Mouse (Mus musculus) 3T3-L1 (cell line): ENCODE measurements around the gene Zmiz1.

Experiments
- DNase-seq: peaks from one replicate; pipeline ENCODE4 v3.0.0-alpha.2; 2015; ENCODE audit warnings: low read depth, low spot score

Gene Zmiz1

GRCm38 (mm10) chr14:25489336-25490078 lies 30.5 kb downstream of the Zmiz1 start:
- no peak for DNase-seq

DNA sequence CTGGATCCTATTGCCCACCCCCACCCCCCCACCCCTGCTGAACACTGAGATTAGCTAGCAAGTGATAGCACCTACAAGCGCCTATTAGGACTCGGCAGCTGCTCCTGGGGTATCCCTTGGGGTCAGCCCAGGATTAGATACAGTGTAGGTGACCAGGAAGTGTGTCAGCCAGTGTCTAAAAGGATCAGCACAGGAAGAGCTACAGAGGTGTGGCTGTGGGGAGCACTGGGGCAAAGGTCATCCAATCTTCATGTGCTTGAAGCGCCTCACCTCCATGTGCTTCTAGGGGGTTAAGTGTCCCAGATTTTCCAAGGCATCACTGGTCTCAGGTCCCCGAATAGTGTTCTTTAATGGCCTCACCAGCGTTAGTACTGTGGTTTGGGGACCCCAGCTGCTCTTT lies 33.0 kb downstream of the Zmiz1 start:
- no peak for DNase-seq

- no peak for DNase-seq
These were observed 33.7 kb downstream of the Zmiz1 start for GRCm38 (mm10) chr14:25492567-25493279.

- DNase-seq = no peak
These were observed 34.6 kb downstream of the Zmiz1 start for GRCm38 (mm10) chr14:25493301-25494241.

DNA sequence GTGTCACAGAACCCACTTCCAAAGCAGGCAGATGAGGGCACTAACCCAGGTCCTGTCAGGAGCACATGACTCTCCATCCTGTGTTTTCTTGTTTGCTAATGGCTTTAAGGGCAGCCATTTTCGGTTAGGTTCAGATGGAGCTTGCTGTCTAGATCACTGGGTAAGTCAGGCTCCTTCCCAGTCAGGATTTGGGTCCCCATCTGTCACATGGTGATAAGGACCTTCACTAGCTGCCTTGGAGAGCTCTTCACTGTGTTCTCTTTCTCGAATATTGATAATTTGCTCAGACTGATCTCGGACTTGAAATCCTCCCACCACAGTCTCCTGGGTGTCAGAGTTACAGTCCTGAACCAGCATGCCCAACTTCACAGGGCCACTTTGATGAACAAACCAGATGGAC lies 35.8 kb downstream of the Zmiz1 start:
- no peak for DNase-seq

DNA sequence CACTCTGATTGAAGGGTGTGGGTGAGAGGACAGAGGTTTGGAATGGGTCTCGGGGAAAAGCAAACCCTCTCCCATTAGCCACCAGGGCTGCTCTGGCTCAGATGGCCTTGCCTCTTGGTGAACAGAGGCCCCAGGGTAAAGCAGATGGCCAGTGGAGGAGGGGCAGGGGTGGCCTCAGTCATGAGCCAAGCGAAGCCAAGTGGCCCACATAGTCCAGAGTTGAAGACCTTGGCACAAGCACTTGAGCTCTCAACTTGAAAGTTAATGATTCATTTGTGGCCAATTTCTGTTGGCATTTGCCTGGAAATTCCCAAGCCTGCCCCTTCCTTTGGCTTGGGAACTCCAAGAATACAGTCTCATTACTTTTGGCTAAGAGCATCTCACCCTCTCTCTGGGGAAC lies 37.1 kb downstream of the Zmiz1 start:
- peak; percentile 68 for DNase-seq

DNA sequence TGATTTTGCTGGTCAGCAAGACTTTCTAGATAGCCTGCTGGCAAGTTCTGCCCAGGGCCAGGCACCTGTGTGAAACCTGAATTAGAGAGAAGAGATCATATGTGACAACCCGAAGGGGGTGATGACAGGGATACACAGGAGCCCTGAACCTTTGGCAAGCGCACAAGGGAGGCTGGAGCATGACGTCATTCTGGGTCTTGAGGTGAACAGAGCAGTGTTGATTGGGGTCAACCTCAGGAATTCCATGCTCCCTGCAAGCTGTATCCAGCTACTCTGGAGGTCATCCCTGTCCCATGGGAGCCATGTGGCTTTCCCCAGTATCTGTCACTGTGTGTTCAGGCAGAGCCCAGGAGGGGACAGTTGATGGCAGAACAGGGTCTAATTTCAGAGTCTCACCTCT lies 38.0 kb downstream of the Zmiz1 start:
- peak; percentile 55 for DNase-seq

GRCm38 (mm10) chr14:25497596-25497995 lies 38.6 kb downstream of the Zmiz1 start:
- DNase-seq = no peak

GRCm38 (mm10) chr14:25498367-25498766 lies 39.4 kb downstream of the Zmiz1 start:
- no peak for DNase-seq

DNA sequence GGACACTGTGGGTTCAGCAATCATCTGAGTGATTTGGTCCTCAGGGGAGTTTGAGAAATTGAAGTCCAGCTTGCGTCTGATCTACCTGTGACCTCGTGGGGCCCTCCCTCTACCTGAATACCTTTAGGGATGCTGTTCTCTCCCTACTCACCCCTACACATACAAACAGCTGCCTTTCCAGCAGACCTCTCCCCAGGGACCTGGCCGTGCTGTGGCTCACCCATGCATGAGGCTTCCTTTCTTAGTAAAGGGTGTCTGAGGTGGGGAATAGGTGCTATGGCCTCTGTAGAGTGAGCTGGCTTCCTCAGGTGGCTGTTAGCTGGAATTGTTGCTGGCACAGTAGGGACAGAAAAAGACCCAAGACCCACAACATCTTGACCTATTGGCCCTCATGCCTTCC lies 40.5 kb downstream of the Zmiz1 start:
- DNase-seq = no peak

- no peak for DNase-seq
These were observed 41.6 kb downstream of the Zmiz1 start for GRCm38 (mm10) chr14:25500511-25501120.

GRCm38 (mm10) chr14:25501481-25501880 lies 42.5 kb downstream of the Zmiz1 start:
- DNase-seq = no peak

DNA sequence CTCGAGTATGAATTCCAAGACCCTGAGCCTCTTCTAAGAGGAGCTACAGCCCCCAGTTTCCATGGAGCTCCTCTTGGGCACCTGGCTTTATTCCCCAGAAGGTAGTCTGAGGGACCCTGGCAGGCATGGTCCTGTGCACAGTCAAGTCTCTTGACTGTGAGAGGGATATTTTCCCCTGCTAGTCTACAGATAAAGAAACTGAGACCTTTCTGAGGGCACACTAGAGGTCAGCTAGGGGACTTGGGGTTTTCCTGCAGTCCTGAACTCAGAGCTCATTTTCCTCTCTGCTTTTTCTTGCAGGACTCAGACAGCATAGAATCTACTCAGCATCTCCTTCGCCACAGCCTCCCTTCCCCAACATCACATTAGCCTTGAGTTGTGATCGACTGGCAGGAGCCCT lies 43.4 kb downstream of the Zmiz1 start:
- no peak for DNase-seq

- no peak for DNase-seq
These were observed 45.3 kb downstream of the Zmiz1 start for GRCm38 (mm10) chr14:25504241-25504640.

- peak; percentile 73 for DNase-seq
These were observed 46.3 kb downstream of the Zmiz1 start for GRCm38 (mm10) chr14:25505201-25505671.

DNA sequence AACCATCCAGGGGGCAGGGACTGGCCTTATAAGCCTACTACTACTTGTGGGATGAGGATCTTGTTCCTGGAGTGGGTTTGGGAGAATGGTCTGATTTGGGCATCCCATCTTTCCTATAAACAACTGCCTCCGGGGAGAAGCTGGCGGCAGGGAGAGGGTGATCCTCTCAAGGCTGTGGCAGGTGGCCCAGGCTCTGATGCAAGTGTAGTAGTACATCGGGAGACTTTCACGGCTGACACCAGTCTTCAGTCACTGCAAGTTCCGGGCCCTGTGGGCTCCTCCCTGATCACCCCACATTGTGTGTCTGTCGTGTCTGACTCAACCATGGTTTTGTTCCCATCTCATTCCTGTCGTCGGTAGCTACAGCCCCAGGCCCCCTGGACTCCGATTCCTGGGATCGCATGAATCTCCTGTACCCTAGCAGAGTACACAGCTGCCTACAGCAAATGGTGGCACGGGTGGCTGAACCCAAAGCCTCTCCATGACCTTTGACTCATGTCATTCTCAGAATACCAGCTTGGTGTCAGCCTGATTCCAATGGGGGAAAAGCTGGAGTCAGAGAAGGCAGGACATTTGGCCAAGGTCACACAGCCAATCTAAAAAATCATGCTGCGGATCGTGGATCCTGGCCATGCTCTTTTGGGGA lies 49.2 kb downstream of the Zmiz1 start:
- no peak for DNase-seq

GRCm38 (mm10) chr14:25508757-25509139 lies 49.8 kb downstream of the Zmiz1 start:
- no peak for DNase-seq

GRCm38 (mm10) chr14:25509450-25510129 lies 50.6 kb downstream of the Zmiz1 start:
- no peak for DNase-seq

DNA sequence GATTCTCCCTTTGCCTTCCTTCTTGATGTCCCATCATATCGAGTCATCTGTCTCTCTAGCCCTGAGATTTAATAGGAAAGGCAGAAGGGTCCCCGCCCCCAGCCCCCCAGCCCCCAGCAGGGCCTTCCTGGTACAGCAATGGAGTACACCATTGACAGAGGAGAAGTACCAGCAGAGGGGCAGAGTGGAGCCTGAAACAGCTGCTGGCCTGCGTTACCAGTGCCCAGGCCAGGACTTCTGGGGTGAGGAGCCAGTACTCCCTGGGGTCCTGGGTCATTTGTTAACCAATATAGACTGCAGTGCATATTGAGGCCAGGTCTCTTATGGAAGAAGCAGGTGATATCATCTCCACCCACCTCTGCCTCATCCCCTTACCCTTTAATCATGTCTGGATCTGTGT lies 51.4 kb downstream of the Zmiz1 start:
- DNase-seq = no peak

DNA sequence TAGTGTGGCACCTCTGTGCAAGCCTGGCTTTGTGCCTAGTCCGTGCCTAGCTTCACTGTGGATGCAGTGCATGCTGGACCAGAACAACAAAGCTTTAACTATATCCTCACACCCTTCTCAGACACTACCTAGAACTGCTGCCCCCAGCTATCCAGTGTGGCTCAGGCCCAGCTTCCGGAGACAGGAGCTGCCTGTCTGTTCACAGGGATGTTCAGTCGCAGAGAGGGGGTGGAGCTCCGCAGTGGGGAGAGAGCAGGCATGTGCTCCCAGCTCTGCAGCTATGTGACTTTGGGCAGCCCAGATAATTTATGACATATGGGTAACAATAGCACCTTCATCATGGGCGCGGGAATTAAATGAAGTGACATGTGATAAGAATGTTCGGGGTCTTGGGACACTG lies 52.0 kb downstream of the Zmiz1 start:
- no peak for DNase-seq

DNA sequence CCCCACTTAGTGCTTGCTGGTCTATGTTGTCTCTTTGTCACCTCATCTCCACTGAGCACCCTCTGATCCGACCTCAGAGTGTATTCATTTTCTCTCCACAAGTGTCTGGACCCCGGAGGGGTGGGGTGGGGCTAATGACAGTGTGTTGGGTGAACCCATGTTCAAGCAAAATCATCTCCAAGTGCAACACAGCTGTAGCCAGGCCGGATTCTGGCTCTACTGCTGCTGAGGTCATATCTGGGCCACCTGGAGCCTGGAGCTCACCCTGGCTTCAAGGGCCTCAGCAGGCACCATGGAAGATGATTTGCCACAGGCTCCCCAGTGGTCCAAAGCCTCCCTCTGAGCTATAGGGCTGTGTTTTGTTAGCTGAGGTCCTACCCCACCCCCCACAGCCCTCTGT lies 52.6 kb downstream of the Zmiz1 start:
- DNase-seq = no peak
